Mouse (Mus musculus) intestine, postnatal 0 days (tissue): ENCODE data around the gene Myg1. TPM values are rescaled to one million over a fixed set of nuclear protein-coding genes. Genes with fewer than 3 reads are reported as not detected.
A peak's percentile ranks its signal among the peaks of the same experiment; 100 is the strongest.

Experiments used
- ATAC-seq: fragments of 200-750 bp; cut with Nextera tagmentation; 2 replicates; pipeline ENCODE4 v1.8.0; 2017; ENCODE audit warnings: mild to moderate bottlenecking, moderate TSS enrichment, moderate library complexity
- H3K27ac ChIP-seq: fragments of 300-500 bp; sonication (generic); 2 replicates; pipeline ENCODE4 v1.5.1; 2014; ENCODE audit warnings: mild to moderate bottlenecking, low read depth, low read length, moderate library complexity
- H3K27me3 ChIP-seq: fragments of 300-500 bp; sonication (generic); replicated peaks from 2 replicates; pipeline ENCODE4 v1.6.1; 2014; ENCODE audit warnings: low read length, mixed read lengths; ENCODE audit not compliant: control insufficient read depth, insufficient read depth
- H3K36me3 ChIP-seq: fragments of 300-500 bp; sonication (generic); 2 replicates; pipeline ENCODE4 v1.6.1; 2014; ENCODE audit warnings: mild to moderate bottlenecking, moderate library complexity; ENCODE audit not compliant: control insufficient read depth, insufficient read depth
- H3K4me1 ChIP-seq: fragments of 300-500 bp; sonication (generic); replicated peaks from 2 replicates; pipeline ENCODE4 v1.6.1; 2014; ENCODE audit warnings: antibody characterized with exemption, low read length, mixed read lengths; ENCODE audit not compliant: control insufficient read depth, insufficient read depth
- H3K4me2 ChIP-seq: fragments of 300-500 bp; sonication (generic); replicated peaks from 2 replicates; pipeline ENCODE4 v1.6.1; 2014; ENCODE audit warnings: low read depth, mild to moderate bottlenecking, moderate library complexity
- H3K4me3 ChIP-seq: fragments of 300-500 bp; sonication (generic); 2 replicates; pipeline ENCODE4 v1.5.1; 2014; ENCODE audit warnings: low read depth, low read length
- H3K9ac ChIP-seq: fragments of 300-500 bp; sonication (generic); 2 replicates; pipeline ENCODE4 v1.6.1; 2014; ENCODE audit warnings: mild to moderate bottlenecking, low read depth, low read length
- H3K9me3 ChIP-seq: fragments of 300-500 bp; sonication (generic); 2 replicates; pipeline ENCODE4 v1.6.1; 2016; ENCODE audit warnings: mixed run types; ENCODE audit not compliant: control insufficient read depth
- CTCF ChIP-seq: sonication (generic); IDR thresholded peaks from 2 replicates; pipeline ENCODE4 v1.5.1; 2016; ENCODE audit warnings: low read depth, mild to moderate bottlenecking, control low read depth, antibody characterized with exemption, moderate library complexity
- WGBS: fragments of 180-500 bp; shearing (Covaris S2); extraction: QIAGEN DNeasy Blood & Tissue Kit; methylation state at CpG from one replicate; pipeline ENCODE4 v1.1.7; 2014; 5-methylcytosine and 5-hydroxymethylcytosine counted together
- polyA plus RNA-seq: library from polyadenylated mRNA; unstranded; fragments of >200 nt; fragmentation: Nextera tagmentation; extraction: Ambion mirVana; gene quantifications from 2 replicates; pipeline ENCODE4 v1.2.1, GENCODE M21; 2015

Myg1 gene
- polyA plus RNA-seq, 1 experiment from 2014 or later = 41.5 TPM

GRCm38 (mm10) chr15:102352177-102352576 is 20.7 kb downstream of the Myg1 start:
- 52% methylated on average over 2 of the region's 2 CpGs for WGBS
- peak; percentile 47 for TF ChIP-seq CTCF

GRCm38 (mm10) chr15:102353986-102354385 is 22.5 kb downstream of the Myg1 start:
- 86% methylated on average over 2 of the region's 2 CpGs for WGBS
- peaks cover 41% of the 10 kb centered on the region for H3K27me3 ChIP-seq
- no peaks in the 10 kb centered on the region for H3K36me3 ChIP-seq
- peak; percentile 20; the same call in 1 of the 2 replicates for TF ChIP-seq CTCF
- H3K27ac ChIP-seq = no peak overlapping the region
- no peak overlapping the region for H3K4me2 ChIP-seq
- H3K4me3 ChIP-seq = no peak overlapping the region
- no peak overlapping the region for H3K9ac ChIP-seq
- H3K9me3 ChIP-seq = no peaks in the 10 kb centered on the region
- H3K4me1 ChIP-seq = no peaks in the 10 kb centered on the region
- ATAC-seq = no peak

More at GRCm38 (mm10) chr15:102352177-102352576, 20.7 kb downstream of the Myg1 start:
- Histone ChIP-seq H3K9ac (no peak overlapping the region), H3K4me3 (no peak overlapping the region), H3K9me3 (no peaks in the 10 kb centered on the region), H3K36me3 (no peaks in the 10 kb centered on the region), H3K4me1 (no peaks in the 10 kb centered on the region), H3K27ac (no peak overlapping the region), H3K4me2 (no peak overlapping the region), H3K27me3 (peaks cover 24% of the 10 kb centered on the region)
- ATAC-seq = no peak

GRCm38 (mm10) chr15:102355134-102355870 is 23.8 kb downstream of the Myg1 start:
- Histone ChIP-seq H3K27me3 (peaks cover 50% of the 10 kb centered on the region), H3K4me3 (peak overlapping the region; percentile 46), H3K9ac (0 out of 2 replicates have a peak overlapping the region, but pooled peaks have one; percentile 48), H3K4me1 (no peaks in the 10 kb centered on the region), H3K27ac (no peak overlapping the region), H3K36me3 (no peaks in the 10 kb centered on the region), H3K9me3 (no peaks in the 10 kb centered on the region), H3K4me2 (peak overlapping the region; percentile 86)
- no peak for ATAC-seq
- TF ChIP-seq CTCF = peak; percentile 58
- 1% methylated on average over 41 of the region's 49 CpGs for WGBS

GRCm38 (mm10) chr15:102355871-102356441 is 24.4 kb downstream of the Myg1 start:
- H3K27me3 ChIP-seq = peaks cover 52% of the 10 kb centered on the region
- no peaks in the 10 kb centered on the region for H3K9me3 ChIP-seq
- peak overlapping the region; percentile 46 for H3K4me3 ChIP-seq
- H3K36me3 ChIP-seq = no peaks in the 10 kb centered on the region
- H3K9ac ChIP-seq = 0 out of 2 replicates have a peak overlapping the region, but pooled peaks have one; percentile 48
- H3K27ac ChIP-seq = no peak overlapping the region
- H3K4me2 ChIP-seq = peak overlapping the region; percentile 86
- no peaks in the 10 kb centered on the region for H3K4me1 ChIP-seq
- 8% methylated on average over 38 of the region's 38 CpGs for WGBS
- no peak for TF ChIP-seq CTCF
- no peak for ATAC-seq

- Histone ChIP-seq H3K27ac (no peak overlapping the region), H3K4me3 (no peak overlapping the region), H3K9me3 (no peaks in the 10 kb centered on the region), H3K27me3 (peaks cover 52% of the 10 kb centered on the region), H3K4me1 (no peaks in the 10 kb centered on the region), H3K9ac (no peak overlapping the region), H3K36me3 (no peaks in the 10 kb centered on the region), H3K4me2 (no peak overlapping the region)
- ATAC-seq = no peak
- TF ChIP-seq CTCF = no peak
- 67% methylated on average over 16 of the region's 16 CpGs for WGBS
Measured at GRCm38 (mm10) chr15:102356501-102357325, 25.2 kb downstream of the Myg1 start.

- H3K36me3 ChIP-seq = no peaks in the 10 kb centered on the region
- H3K4me3 ChIP-seq = no peak overlapping the region
- 0 out of 2 replicates have a peak overlapping the region, but pooled peaks have one; percentile 32 for H3K4me2 ChIP-seq
- no peak for TF ChIP-seq CTCF
- peaks cover 55% of the 10 kb centered on the region for H3K27me3 ChIP-seq
- no peaks in the 10 kb centered on the region for H3K9me3 ChIP-seq
- no peak overlapping the region for H3K9ac ChIP-seq
- H3K27ac ChIP-seq = no peak overlapping the region
- WGBS = 5% methylated on average over 25 of the region's 25 CpGs
- no peaks in the 10 kb centered on the region for H3K4me1 ChIP-seq
- no peak for ATAC-seq
Measured at GRCm38 (mm10) chr15:102358126-102358525, 26.6 kb downstream of the Myg1 start.
